Mouse (Mus musculus) intestine, embryonic 14.5 days (tissue): ENCODE measurements around the gene Arid3b. TPM values are rescaled to one million over a fixed set of nuclear protein-coding genes. Genes with fewer than 3 reads are reported as not detected.

Experiments used
- ATAC-seq: fragments of 200-750 bp; cut with Nextera tagmentation; replicated peaks from 2 replicates; pipeline ENCODE4 v1.8.0; 2017; ENCODE audit warnings: low read depth, moderate number of reproducible peaks, moderate TSS enrichment, moderate library complexity; ENCODE audit not compliant: low FRiP score, low TSS enrichment
- DNase-seq: peaks from one replicate; pipeline ENCODE4 v3.0.0-alpha.2; 2018; ENCODE audit warnings: low spot score
- H3K27ac ChIP-seq: fragments of 300-500 bp; sonication (generic); 2 replicates; pipeline ENCODE4 v1.5.1; 2014; ENCODE audit warnings: low read depth, mild to moderate bottlenecking, control low read depth
- H3K27me3 ChIP-seq: fragments of 300-500 bp; sonication (generic); replicated peaks from 2 replicates; pipeline ENCODE4 v1.6.1; 2014; ENCODE audit warnings: low read length, control low read depth; ENCODE audit not compliant: control insufficient read depth, insufficient read depth
- H3K36me3 ChIP-seq: fragments of 300-500 bp; sonication (generic); 2 replicates; pipeline ENCODE4 v1.6.1; 2014; ENCODE audit warnings: low read length, control low read depth; ENCODE audit not compliant: control insufficient read depth, insufficient read depth
- H3K4me1 ChIP-seq: fragments of 300-500 bp; sonication (generic); replicated peaks from 2 replicates; pipeline ENCODE4 v1.6.1; 2014; ENCODE audit warnings: low read length, control low read depth, mixed read lengths; ENCODE audit not compliant: control insufficient read depth, insufficient read depth
- H3K4me2 ChIP-seq: fragments of 300-500 bp; sonication (generic); 2 replicates; pipeline ENCODE4 v1.6.1; 2014; ENCODE audit warnings: low read length
- H3K4me3 ChIP-seq: fragments of 300-500 bp; sonication (generic); 2 replicates; pipeline ENCODE4 v1.5.1; 2014; ENCODE audit warnings: low read depth, low read length, control low read depth, mixed read lengths
- H3K9ac ChIP-seq: fragments of 300-500 bp; sonication (generic); 2 replicates; pipeline ENCODE4 v1.6.1; 2014; ENCODE audit warnings: mild to moderate bottlenecking, low read length
- H3K9me3 ChIP-seq: fragments of 300-500 bp; sonication (generic); 2 replicates; pipeline ENCODE4 v1.6.1; 2016; ENCODE audit warnings: low read length, control low read depth; ENCODE audit not compliant: control insufficient read depth
- WGBS: fragments of 180-500 bp; shearing (Covaris S2); extraction: QIAGEN DNeasy Blood & Tissue Kit; methylation state at CpG from one replicate; pipeline ENCODE4 v1.1.7; 2014; 5-methylcytosine and 5-hydroxymethylcytosine counted together
- polyA plus RNA-seq: library from polyadenylated mRNA; unstranded; fragments of >200 nt; fragmentation: Nextera tagmentation; extraction: Ambion mirVana; gene quantifications from 2 replicates; pipeline ENCODE4 v1.2.1, GENCODE M21; 2014

Gene Arid3b
- polyA plus RNA-seq, 1 experiment from 2014 or later, result 8.4 TPM

DNA sequence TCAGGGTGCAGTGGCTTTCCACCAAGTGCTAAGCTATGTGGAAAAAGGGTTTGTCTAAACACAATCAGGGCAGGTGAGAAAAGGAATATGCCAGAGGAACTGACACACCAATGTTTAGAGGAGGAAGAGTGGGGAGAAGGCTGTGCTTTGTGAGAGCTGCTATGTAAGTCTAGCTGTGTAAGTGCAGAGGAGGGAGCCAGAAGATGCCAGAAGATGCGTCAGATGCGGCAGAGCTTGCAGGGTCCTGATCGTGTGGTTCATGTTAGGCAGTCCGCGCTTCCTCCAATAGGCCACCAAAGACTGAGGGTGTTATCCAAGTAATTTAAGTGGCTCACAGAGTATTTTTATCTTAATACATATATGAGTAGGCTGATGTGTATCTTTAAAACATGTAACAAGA lies 31.3 kb upstream of the Arid3b start:
- ATAC-seq, result no peak
- no peak overlapping the region for H3K27ac ChIP-seq
- H3K4me1 ChIP-seq, result no peaks in the 10 kb centered on the region
- no peak overlapping the region for H3K4me2 ChIP-seq
- WGBS, result 87% methylated on average over 5 of the region's 5 CpGs
- DNase-seq, result no peak
- H3K27me3 ChIP-seq, result no peaks in the 10 kb centered on the region
- H3K36me3 ChIP-seq, result no peaks in the 10 kb centered on the region
- no peak overlapping the region for H3K9ac ChIP-seq
- no peak overlapping the region for H3K4me3 ChIP-seq
- H3K9me3 ChIP-seq, result no peaks in the 10 kb centered on the region

DNA sequence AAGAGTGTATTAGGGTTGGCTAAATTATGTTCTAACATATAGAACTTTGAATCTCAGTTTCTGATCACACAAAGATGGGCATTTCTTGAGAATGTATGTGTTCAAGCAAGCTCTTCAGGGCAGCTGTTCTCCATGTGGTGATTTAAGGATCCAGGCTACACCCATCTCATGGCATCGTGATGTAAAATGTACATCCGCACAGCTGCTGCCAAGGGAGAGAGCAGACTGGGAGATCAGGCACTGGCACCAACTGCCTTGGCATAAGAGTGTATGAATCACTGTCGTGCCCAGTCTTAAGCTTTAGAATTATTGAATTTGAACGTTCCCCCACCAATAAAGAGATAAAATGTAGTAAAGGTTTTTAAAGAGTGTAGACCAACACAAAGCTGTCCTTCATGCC lies 30.6 kb upstream of the Arid3b start:
- no peaks in the 10 kb centered on the region for H3K4me1 ChIP-seq
- no peaks in the 10 kb centered on the region for H3K9me3 ChIP-seq
- no peak for ATAC-seq
- H3K9ac ChIP-seq, result no peak overlapping the region
- no peak overlapping the region for H3K4me3 ChIP-seq
- WGBS, result 86% methylated on average over 4 of the region's 4 CpGs
- H3K4me2 ChIP-seq, result no peak overlapping the region
- H3K36me3 ChIP-seq, result no peaks in the 10 kb centered on the region
- H3K27me3 ChIP-seq, result no peaks in the 10 kb centered on the region
- no peak for DNase-seq
- no peak overlapping the region for H3K27ac ChIP-seq

DNA sequence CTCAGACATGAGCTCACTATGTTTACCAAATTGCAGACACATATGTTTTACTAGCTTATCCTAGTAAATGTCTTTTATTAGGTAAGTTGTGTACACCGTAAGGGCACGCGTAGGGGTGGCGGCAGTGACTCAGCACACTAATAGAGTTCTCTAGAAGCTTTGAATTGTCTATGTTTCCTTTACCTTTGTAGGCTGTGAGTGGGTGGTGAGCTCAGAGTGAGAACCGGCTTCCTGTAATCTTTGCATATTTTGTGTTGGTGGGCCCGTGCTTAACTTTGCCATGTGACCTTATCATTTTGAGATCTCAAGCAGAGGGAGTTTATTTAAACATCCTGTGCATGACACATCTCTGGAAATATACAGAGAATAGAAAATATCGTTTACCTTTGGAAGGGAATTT lies 29.9 kb upstream of the Arid3b start:
- no peaks in the 10 kb centered on the region for H3K27me3 ChIP-seq
- ATAC-seq (no peak), DNase-seq (no peak)
- no peak overlapping the region for H3K4me2 ChIP-seq
- WGBS, result 72% methylated on average over 7 of the region's 7 CpGs
- H3K36me3 ChIP-seq, result no peaks in the 10 kb centered on the region
- no peak overlapping the region for H3K27ac ChIP-seq
- H3K9me3 ChIP-seq, result no peaks in the 10 kb centered on the region
- H3K4me1 ChIP-seq, result no peaks in the 10 kb centered on the region
- H3K4me3 ChIP-seq, result no peak overlapping the region
- H3K9ac ChIP-seq, result no peak overlapping the region

DNA sequence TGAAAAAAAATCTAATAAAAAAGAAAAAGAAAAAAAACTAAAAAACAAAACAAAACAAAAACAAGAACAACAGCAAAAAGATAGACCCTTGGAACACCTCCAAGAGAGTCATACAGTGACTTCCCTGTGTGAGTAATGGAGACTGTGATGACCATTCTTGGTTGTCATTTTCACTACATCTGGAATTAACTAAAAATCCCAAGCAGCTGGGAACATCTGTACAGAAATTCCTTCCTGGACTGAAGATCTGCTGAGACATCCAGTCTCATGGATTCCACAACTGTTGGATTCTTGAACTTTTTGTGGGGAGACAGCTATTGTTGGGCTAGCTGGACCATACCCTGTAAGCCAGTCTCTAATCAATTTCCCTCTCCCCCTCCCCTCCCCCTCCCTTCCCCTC lies 27.7 kb upstream of the Arid3b start:
- Histone ChIP-seq H3K9me3 (no peaks in the 10 kb centered on the region), H3K36me3 (no peaks in the 10 kb centered on the region), H3K4me2 (no peak overlapping the region), H3K9ac (no peak overlapping the region), H3K27ac (no peak overlapping the region), H3K4me1 (no peaks in the 10 kb centered on the region), H3K27me3 (no peaks in the 10 kb centered on the region), H3K4me3 (no peak overlapping the region)
- ATAC-seq, result no peak
- no peak for DNase-seq

DNA sequence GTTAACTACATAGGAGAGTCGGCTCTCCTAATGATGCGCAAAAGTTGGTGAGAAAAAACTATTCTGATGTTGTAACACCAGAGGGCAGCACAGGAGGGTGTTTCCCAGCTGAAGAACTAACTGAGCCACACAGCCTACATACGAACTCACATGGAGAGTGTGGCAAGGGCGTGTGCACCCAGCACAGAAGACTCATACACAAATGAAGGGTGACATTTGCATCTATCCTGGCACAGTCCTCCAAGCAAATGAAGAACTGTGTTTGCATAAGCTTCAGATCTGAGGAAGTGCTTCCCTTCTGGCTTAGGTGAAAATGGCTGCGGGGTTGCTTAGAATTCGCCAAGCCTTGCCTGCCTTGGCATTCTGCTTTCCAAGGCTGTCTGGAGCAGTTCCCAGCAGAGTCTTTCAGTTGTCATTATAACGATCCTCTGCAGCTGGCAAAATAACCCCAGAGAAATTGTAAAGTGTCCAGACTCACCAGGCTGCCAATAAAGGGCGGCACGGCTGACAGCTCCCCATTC lies 25.4 kb upstream of the Arid3b start:
- WGBS, result 47% methylated on average over 9 of the region's 9 CpGs
- Histone ChIP-seq H3K9me3 (no peaks in the 10 kb centered on the region), H3K4me1 (no peaks in the 10 kb centered on the region), H3K27ac (no peak overlapping the region), H3K9ac (no peak overlapping the region), H3K36me3 (no peaks in the 10 kb centered on the region), H3K4me3 (no peak overlapping the region), H3K27me3 (no peaks in the 10 kb centered on the region), H3K4me2 (no peak overlapping the region)
- DNase-seq (no peak), ATAC-seq (no peak)

DNA sequence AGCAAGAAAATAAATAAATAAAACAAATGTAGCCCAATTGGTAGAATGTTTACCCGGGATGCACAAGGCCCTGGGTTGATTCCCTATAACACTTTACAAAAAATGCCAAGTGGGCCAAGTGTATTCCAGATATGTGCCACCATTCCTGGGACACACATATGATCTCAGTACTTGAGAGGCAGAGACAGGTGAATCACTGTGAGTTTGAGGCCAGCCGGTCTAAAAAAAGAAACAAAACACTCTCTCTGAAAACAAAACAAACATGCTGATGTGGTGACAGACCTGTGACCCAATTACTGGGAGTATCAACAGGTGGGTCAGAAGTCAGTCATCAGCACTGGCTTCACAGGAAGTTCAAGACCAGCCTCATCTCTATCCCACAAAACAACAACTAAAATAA lies 19.9 kb upstream of the Arid3b start:
- 90% methylated on average over 2 of the region's 2 CpGs for WGBS
- Histone ChIP-seq H3K9me3 (no peaks in the 10 kb centered on the region), H3K36me3 (no peaks in the 10 kb centered on the region), H3K9ac (no peak overlapping the region), H3K4me1 (no peaks in the 10 kb centered on the region), H3K27me3 (no peaks in the 10 kb centered on the region), H3K27ac (no peak overlapping the region), H3K4me3 (no peak overlapping the region), H3K4me2 (no peak overlapping the region)
- DNase-seq, result no peak
- ATAC-seq, result no peak

DNA sequence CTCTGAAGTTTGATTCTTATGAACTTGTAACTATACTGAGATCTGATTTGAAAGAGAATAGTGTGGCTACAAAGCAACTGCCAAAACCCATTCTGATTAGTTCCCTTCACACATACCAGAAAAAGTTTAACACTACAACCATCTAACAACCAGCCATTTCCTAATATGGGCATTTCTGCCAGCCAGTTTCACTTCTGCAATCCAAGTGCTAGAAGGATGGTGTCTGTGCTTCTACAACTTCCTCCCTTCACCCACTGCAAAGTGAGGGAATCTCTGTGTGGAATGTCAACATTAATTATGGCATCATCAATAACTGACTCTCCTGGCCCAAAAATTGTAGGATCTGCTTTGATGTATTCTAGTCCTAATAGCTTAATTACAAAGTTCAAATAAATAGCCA lies 17.7 kb upstream of the Arid3b start:
- no peak overlapping the region for H3K27ac ChIP-seq
- H3K36me3 ChIP-seq, result no peaks in the 10 kb centered on the region
- no peaks in the 10 kb centered on the region for H3K4me1 ChIP-seq
- H3K27me3 ChIP-seq, result no peaks in the 10 kb centered on the region
- DNase-seq (no peak), ATAC-seq (no peak)
- no peaks in the 10 kb centered on the region for H3K9me3 ChIP-seq
- no peak overlapping the region for H3K4me2 ChIP-seq
- no peak overlapping the region for H3K9ac ChIP-seq
- no peak overlapping the region for H3K4me3 ChIP-seq

DNA sequence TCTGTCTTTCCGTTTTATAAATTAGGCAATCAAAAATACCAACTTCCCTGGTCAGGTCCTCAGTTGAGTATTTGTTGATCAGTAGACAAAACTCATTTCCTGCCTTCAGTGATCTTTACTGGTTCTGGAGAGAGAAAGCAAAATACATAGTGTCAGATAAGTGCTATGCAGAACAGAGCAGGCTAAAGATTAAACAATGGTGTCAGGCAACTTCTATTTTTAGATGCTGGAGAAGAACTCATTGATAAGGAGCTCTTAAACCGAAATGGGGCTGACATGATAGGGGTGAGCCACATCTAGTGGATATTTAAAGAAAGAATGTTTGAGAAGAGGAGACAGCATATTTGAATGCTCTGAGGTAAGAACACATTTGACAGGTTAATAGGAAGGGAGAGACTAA lies 2.4 kb upstream of the Arid3b start:
- H3K9ac ChIP-seq, result no peak overlapping the region
- H3K4me2 ChIP-seq, result no peak overlapping the region
- DNase-seq (no peak), ATAC-seq (no peak)
- WGBS, result 74% methylated on average over 2 of the region's 2 CpGs
- peaks cover 19% of the 10 kb centered on the region; the same call in 1 of the 2 replicates for H3K27me3 ChIP-seq
- no peak overlapping the region for H3K4me3 ChIP-seq
- no peak overlapping the region for H3K27ac ChIP-seq
- H3K36me3 ChIP-seq, result no peaks in the 10 kb centered on the region
- peaks cover 5% of the 10 kb centered on the region for H3K4me1 ChIP-seq
- no peaks in the 10 kb centered on the region for H3K9me3 ChIP-seq

DNA sequence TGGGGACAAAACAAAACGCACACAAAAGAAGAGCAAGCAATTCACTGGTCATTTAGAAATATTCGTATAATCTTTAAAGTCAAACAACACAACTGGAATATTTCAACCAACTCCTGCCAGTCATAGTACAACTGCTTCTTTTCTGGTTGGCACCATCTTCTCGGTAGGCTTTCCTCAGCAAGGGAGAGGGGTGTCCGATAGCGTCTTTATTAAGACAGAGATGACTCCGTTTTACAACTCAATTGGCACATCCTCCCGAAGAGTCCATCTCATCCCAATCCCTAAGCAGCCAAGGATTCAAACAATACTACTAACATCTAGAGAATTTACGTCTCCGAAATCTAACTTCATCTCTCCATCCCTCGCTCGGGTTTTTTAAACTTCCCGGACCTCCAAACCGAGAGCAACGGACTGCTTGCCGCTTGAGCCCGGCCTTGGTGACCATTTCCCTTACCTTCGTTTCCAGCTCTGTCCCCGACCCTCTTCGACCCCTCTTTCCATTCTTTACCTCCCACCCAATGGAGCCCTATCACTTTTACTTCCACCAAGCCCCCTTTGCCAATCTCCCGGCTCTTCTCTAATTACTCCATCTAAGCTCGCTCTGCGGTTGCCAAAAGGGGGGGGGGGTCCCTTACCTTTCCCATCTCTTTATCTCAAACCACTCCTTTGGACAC lies 615 bp downstream of the Arid3b start:
- no peak overlapping the region for H3K27ac ChIP-seq
- peak overlapping the region; percentile 58 for H3K9ac ChIP-seq
- ATAC-seq (no peak), DNase-seq (no peak)
- peak overlapping the region; percentile 77 for H3K4me3 ChIP-seq
- H3K27me3 ChIP-seq, result peaks cover 25% of the 10 kb centered on the region; the same call in 1 of the 2 replicates
- peaks cover 17% of the 10 kb centered on the region for H3K4me1 ChIP-seq
- no peaks in the 10 kb centered on the region for H3K9me3 ChIP-seq
- peak overlapping the region; percentile 66 for H3K4me2 ChIP-seq
- no peaks in the 10 kb centered on the region for H3K36me3 ChIP-seq
- 2% methylated on average over 22 of the region's 22 CpGs for WGBS
